In genomic region chr14:45772665-45773277, GRCm38 (mm10) we compare ENCODE assay signal across 8 mouse cellular contexts.
DNase-seq lines count a peak whose midpoint lies in the region; ATAC-seq lines count a peak whose summit lies in the region.

No protein-coding gene starts in this region.

- WGBS in hindbrain, embryonic 14.5 days = 14% methylated on average over 19 of the region's 19 CpGs

- peak overlapping the region; percentile 32; the same call in 1 of the 2 replicates for H3K9ac ChIP-seq in hindbrain, embryonic 14.5 days

- peak overlapping the region; percentile 42 for H3K4me2 ChIP-seq in hindbrain, embryonic 14.5 days (replicated peaks)

- H3K36me3 ChIP-seq in hindbrain, embryonic 14.5 days (replicated peaks; ENCODE audit: control insufficient read depth, insufficient read depth) = no peaks in the 10 kb centered on the region

- no peaks in the 10 kb centered on the region for H3K9me3 ChIP-seq in hindbrain, embryonic 14.5 days (ENCODE audit: control insufficient read depth, low read length)

- H3K4me1 ChIP-seq in hindbrain, embryonic 14.5 days (replicated peaks; ENCODE audit: control insufficient read depth, insufficient read depth, low read length) = no peaks in the 10 kb centered on the region

- DNase-seq in WW6 (ENCODE audit: low read depth, low spot score) = peak; percentile 20
- DNase-seq in cerebellum, postnatal 10 days = peak; percentile 82 to 85
- peak; percentile 15 to 42 for DNase-seq in frontal cortex, postnatal 25 days (ENCODE audit: low spot score in 2 of 2)
- DNase-seq in hindbrain, embryonic 14.5 days (ENCODE audit: low spot score) = peak; percentile 86
- peak; percentile 45 to 66 for DNase-seq in layer of hippocampus, postnatal 25 days (ENCODE audit: extremely low spot score in 1 of 2, low spot score in 1 of 2)
- DNase-seq in lung, postnatal 14 days = peak; percentile 70
- DNase-seq in right cerebral cortex, postnatal 10 days (ENCODE audit: low spot score in 2 of 2) = peak; percentile 63 to 81

- ATAC-seq in hindbrain, embryonic 14.5 days (ENCODE audit: low FRiP score) = peak; percentile 87
- ATAC-seq in erythroid progenitor cell, adult 5-6 weeks (replicated peaks; ENCODE audit: low FRiP score, poor library complexity, severe bottlenecking) = no peak

- H3K27ac ChIP-seq in hindbrain, embryonic 14.5 days = no peak overlapping the region

- no peaks in the 10 kb centered on the region for H3K27me3 ChIP-seq in hindbrain, embryonic 14.5 days (ENCODE audit: control insufficient read depth, insufficient read depth, low read length)

- no peak overlapping the region for H3K4me3 ChIP-seq in hindbrain, embryonic 14.5 days (replicated peaks; ENCODE audit: low read length)

Comparison
In these comparisons a context has a peak if more than half of its experiments do, and no peak if none do; other contexts are left out.
1. DNase-seq: peak in every context shown above with its lines; median percentile 86 in hindbrain, embryonic 14.5 days; 84 in cerebellum, postnatal 10 days; 72 in right cerebral cortex, postnatal 10 days; 70 in lung, postnatal 14 days; 56 in layer of hippocampus, postnatal 25 days; 28 in frontal cortex, postnatal 25 days; 20 in WW6.